Mouse (Mus musculus) C2C12 (cell line): ENCODE measurements around the gene Gfod2.

Experiments used
- CTCF ChIP-seq: IDR thresholded peaks from one replicate; pipeline ENCODE4 v1.5.1; 2011; ENCODE audit not compliant: control insufficient read depth, insufficient read depth, insufficient read length
- USF1 ChIP-seq: IDR thresholded peaks from one replicate; pipeline ENCODE4 v1.6.1; 2011; ENCODE audit warnings: low read depth, mild to moderate bottlenecking, control low read depth, moderate library complexity

- TF ChIP-seq CTCF (no peak), USF1 (no peak)
These were observed 42.0 kb downstream of the Gfod2 start for GRCm38 (mm10) chr8:105716302-105716945.
